8 mouse cellular contexts compared by ENCODE assay signal in the genomic region with DNA sequence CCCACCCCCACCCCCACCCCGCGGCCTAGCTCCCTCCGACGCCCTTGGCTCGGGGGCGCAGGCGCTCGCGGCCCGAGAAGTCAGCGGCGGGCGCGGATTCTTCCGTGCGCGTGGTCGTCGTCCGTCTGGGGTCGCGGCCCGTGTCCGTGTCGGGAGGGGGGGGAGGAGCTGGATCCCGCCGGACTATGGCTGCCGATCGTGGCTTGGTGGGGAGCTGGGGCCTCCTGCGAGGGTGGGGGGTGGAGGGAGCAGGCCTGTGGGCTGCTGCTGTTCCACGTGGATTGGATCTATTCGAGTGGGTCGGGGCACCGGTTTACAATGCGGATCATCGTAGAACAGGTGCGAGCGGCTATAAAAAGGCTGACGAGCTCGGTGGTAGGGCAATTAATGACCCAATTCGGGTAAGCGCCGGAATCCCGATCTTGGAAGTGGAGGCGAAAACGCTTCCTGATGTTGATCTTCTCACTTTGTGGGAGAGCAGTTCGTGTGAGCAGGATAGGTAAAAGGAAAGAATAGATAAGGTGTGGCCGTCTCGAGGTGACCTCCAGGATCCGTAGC. TPM values are rescaled to one million over a fixed set of nuclear protein-coding genes. Genes with fewer than 3 reads are reported as not detected.
DNase-seq lines count a peak whose midpoint lies in the region; ATAC-seq and TF ChIP-seq lines count a peak whose summit lies in the region.

No protein-coding gene starts in this region.

- H3K36me3 ChIP-seq in heart, embryonic 11.5 days (ENCODE audit: control insufficient read depth, insufficient read depth, low read length), result no peaks in the 10 kb centered on the region
- H3K36me3 ChIP-seq in G1E (replicated peaks), result peaks cover 16% of the 10 kb centered on the region
- H3K36me3 ChIP-seq in embryonic facial prominence, embryonic 12.5 days, result no peaks in the 10 kb centered on the region
- no peaks in the 10 kb centered on the region for H3K36me3 ChIP-seq in hindbrain, embryonic 14.5 days (replicated peaks; ENCODE audit: control insufficient read depth, insufficient read depth)
- no peaks in the 10 kb centered on the region; the same call in 1 of the 2 replicates for H3K36me3 ChIP-seq in liver, embryonic 11.5 days (ENCODE audit: control insufficient read depth, insufficient read depth, low read length)
- H3K36me3 ChIP-seq in neural tube, embryonic 15.5 days, result no peaks in the 10 kb centered on the region

- peak overlapping the region; percentile 98 for H3K27ac ChIP-seq in heart, embryonic 11.5 days (ENCODE audit: low read depth, low read length)
- peak overlapping the region; percentile 98 for H3K27ac ChIP-seq in embryonic facial prominence, embryonic 12.5 days
- peak overlapping the region; percentile 88 for H3K27ac ChIP-seq in hindbrain, embryonic 14.5 days
- peak overlapping the region; percentile 95 for H3K27ac ChIP-seq in liver, embryonic 11.5 days (ENCODE audit: low read depth, low read length)
- H3K27ac ChIP-seq in neural tube, embryonic 15.5 days (replicated peaks), result peak overlapping the region; percentile 83

- WGBS in heart, embryonic 11.5 days (ENCODE audit: insufficient replicate concordance), result 16% methylated on average over 40 of the region's 50 CpGs
- WGBS in embryonic facial prominence, embryonic 12.5 days, result 13% methylated on average over 38 of the region's 50 CpGs
- WGBS in hindbrain, embryonic 14.5 days, result 17% methylated on average over 49 of the region's 50 CpGs
- 12% methylated on average over 37 of the region's 50 CpGs for WGBS in liver, embryonic 11.5 days
- WGBS in neural tube, embryonic 15.5 days, result 23% methylated on average over 29 of the region's 50 CpGs

- TF ChIP-seq CTCF in G1E (IDR thresholded peaks at IDR 0.05; ENCODE audit: low read depth, low read length), result no peak

- H3K9me3 ChIP-seq in heart, embryonic 11.5 days (replicated peaks; ENCODE audit: control insufficient read depth, low read length), result no peaks in the 10 kb centered on the region
- no peaks in the 10 kb centered on the region for H3K9me3 ChIP-seq in G1E (replicated peaks)
- H3K9me3 ChIP-seq in embryonic facial prominence, embryonic 12.5 days, result no peaks in the 10 kb centered on the region
- no peaks in the 10 kb centered on the region for H3K9me3 ChIP-seq in hindbrain, embryonic 14.5 days (ENCODE audit: control insufficient read depth, low read length)
- H3K9me3 ChIP-seq in liver, embryonic 11.5 days (ENCODE audit: control insufficient read depth, low read length), result no peaks in the 10 kb centered on the region
- no peaks in the 10 kb centered on the region for H3K9me3 ChIP-seq in neural tube, embryonic 15.5 days (replicated peaks)

- no peak for DNase-seq in heart, postnatal 25 days (ENCODE audit: low spot score)
- peak; percentile 3 for DNase-seq in G1E (ENCODE audit: low spot score)
- peak; percentile 24 for DNase-seq in hindbrain, embryonic 14.5 days (ENCODE audit: low spot score)
- DNase-seq in liver, embryonic 11.5 days (ENCODE audit: low spot score), result peak; percentile 31
- DNase-seq in urinary bladder, postnatal 25 days (ENCODE audit: low spot score), result no peak

- H3K9ac ChIP-seq in heart, embryonic 11.5 days (ENCODE audit: low read depth, low read length), result peak overlapping the region; percentile 84
- peak overlapping the region; percentile 79 for H3K9ac ChIP-seq in embryonic facial prominence, embryonic 12.5 days
- peak overlapping the region; percentile 70 for H3K9ac ChIP-seq in hindbrain, embryonic 14.5 days
- H3K9ac ChIP-seq in liver, embryonic 11.5 days (ENCODE audit: low read depth, low read length), result peak overlapping the region; percentile 87
- peak overlapping the region; percentile 61 for H3K9ac ChIP-seq in neural tube, embryonic 15.5 days (replicated peaks)

- no peaks in the 10 kb centered on the region for H3K27me3 ChIP-seq in heart, embryonic 11.5 days (ENCODE audit: control insufficient read depth, insufficient read depth, low read length)
- H3K27me3 ChIP-seq in G1E (ENCODE audit: insufficient read depth, low read length), result no peaks in the 10 kb centered on the region
- 0 out of 2 replicates have a peak, but pooled peaks cover 5% of the 10 kb centered on the region for H3K27me3 ChIP-seq in embryonic facial prominence, embryonic 12.5 days
- H3K27me3 ChIP-seq in hindbrain, embryonic 14.5 days (ENCODE audit: control insufficient read depth, insufficient read depth, low read length), result no peaks in the 10 kb centered on the region
- H3K27me3 ChIP-seq in liver, embryonic 11.5 days (replicated peaks; ENCODE audit: control insufficient read depth, insufficient read depth, low read length), result no peaks in the 10 kb centered on the region; the same call in 1 of the 2 replicates
- no peaks in the 10 kb centered on the region for H3K27me3 ChIP-seq in neural tube, embryonic 15.5 days (replicated peaks)

- H3K4me3 ChIP-seq in heart, embryonic 11.5 days (ENCODE audit: low read depth, low read length), result peak overlapping the region; percentile 71
- peak overlapping the region; percentile 78 for H3K4me3 ChIP-seq in G1E (ENCODE audit: low read depth, low read length)
- H3K4me3 ChIP-seq in embryonic facial prominence, embryonic 12.5 days, result peak overlapping the region; percentile 61
- H3K4me3 ChIP-seq in hindbrain, embryonic 14.5 days (replicated peaks; ENCODE audit: low read length), result peak overlapping the region; percentile 61
- H3K4me3 ChIP-seq in liver, embryonic 11.5 days (ENCODE audit: low read depth, low read length), result peak overlapping the region; percentile 75
- peak overlapping the region; percentile 49 for H3K4me3 ChIP-seq in neural tube, embryonic 15.5 days (replicated peaks)

- ATAC-seq in heart, embryonic 11.5 days (replicated peaks; ENCODE audit: insufficient number of reproducible peaks, low FRiP score, low TSS enrichment), result peak; percentile 21; the same call in 1 of the 2 replicates
- no peak for ATAC-seq in G1E (ENCODE audit: extremely low read depth, insufficient number of reproducible peaks, low FRiP score, poor library complexity, severe bottlenecking)
- ATAC-seq in embryonic facial prominence, embryonic 12.5 days (ENCODE audit: insufficient number of reproducible peaks, insufficient read depth, low FRiP score, low TSS enrichment), result no peak
- ATAC-seq in hindbrain, embryonic 14.5 days (ENCODE audit: low FRiP score), result peak; percentile 19; the same call in 1 of the 2 replicates
- no peak for ATAC-seq in liver, embryonic 11.5 days (replicated peaks; ENCODE audit: low FRiP score)
- peak; percentile 23 for ATAC-seq in neural tube, embryonic 15.5 days (ENCODE audit: low FRiP score)

- peak overlapping the region; percentile 62 for H3K4me2 ChIP-seq in heart, embryonic 11.5 days
- H3K4me2 ChIP-seq in embryonic facial prominence, embryonic 12.5 days (replicated peaks), result peak overlapping the region; percentile 55
- peak overlapping the region; percentile 58 for H3K4me2 ChIP-seq in hindbrain, embryonic 14.5 days (replicated peaks)
- peak overlapping the region; percentile 65 for H3K4me2 ChIP-seq in liver, embryonic 11.5 days
- peak overlapping the region; percentile 56 for H3K4me2 ChIP-seq in neural tube, embryonic 15.5 days

- intact Hi-C loops in heart, postnatal 25 days (cut with DNase I), result loop anchor here (5.0 kb wide), 2 partner anchors 39 to 66 kb away; a partner anchor contains a TSS

- no peaks in the 10 kb centered on the region for H3K4me1 ChIP-seq in heart, embryonic 11.5 days (ENCODE audit: control insufficient read depth, insufficient read depth, low read length)
- peaks cover 31% of the 10 kb centered on the region for H3K4me1 ChIP-seq in G1E (ENCODE audit: insufficient read depth, low read depth, low read length)
- no peaks in the 10 kb centered on the region for H3K4me1 ChIP-seq in embryonic facial prominence, embryonic 12.5 days
- no peaks in the 10 kb centered on the region for H3K4me1 ChIP-seq in hindbrain, embryonic 14.5 days (replicated peaks; ENCODE audit: control insufficient read depth, insufficient read depth, low read length)
- peaks cover 7% of the 10 kb centered on the region; the same call in 1 of the 2 replicates for H3K4me1 ChIP-seq in liver, embryonic 11.5 days (replicated peaks; ENCODE audit: control insufficient read depth, insufficient read depth, low read length)
- peaks cover 7% of the 10 kb centered on the region; the same call in 1 of the 2 replicates for H3K4me1 ChIP-seq in neural tube, embryonic 15.5 days

RNA-seq across cellular contexts. Expression of a gene that starts 0.8 kb away (rescaled TPM):
- polyA plus RNA-seq in heart, embryonic 11.5 days (2014; fragmentation: Nextera tagmentation; extraction: Ambion mirVana), result 441 and 477 TPM in 2 replicates
- total RNA-seq in heart, postnatal 25 days (2021), result 100 to 1,000 TPM; 154 to 168 TPM
- 492 and 520 TPM in 2 replicates for total RNA-seq in G1E (2014; fragmentation: Nextera tagmentation)
- 548 and 617 TPM in 2 replicates for total RNA-seq in G1E (2017)
- 237 and 255 TPM in 2 replicates for polyA plus RNA-seq in G1E (2012)
- polyA plus RNA-seq in embryonic facial prominence, embryonic 12.5 days (2016; fragmentation: Nextera tagmentation; extraction: Ambion mirVana), result 402 TPM in 2 replicates
- 230 and 235 TPM in 2 replicates for polyA plus RNA-seq in hindbrain, embryonic 14.5 days (2014; fragmentation: Nextera tagmentation; extraction: Ambion mirVana)
- polyA plus RNA-seq in liver, embryonic 11.5 days (2014; fragmentation: Nextera tagmentation; extraction: Ambion mirVana), result 410 and 453 TPM in 2 replicates
- 220 and 316 TPM in 2 replicates for polyA plus RNA-seq in neural tube, embryonic 15.5 days (2015; fragmentation: Nextera tagmentation; extraction: Ambion mirVana)

Comparison
In these comparisons a context has a peak if more than half of its experiments do, and no peak if none do; other contexts are left out.
1. ATAC-seq: peak in heart, embryonic 11.5 days (single experiment), hindbrain, embryonic 14.5 days (single experiment) and neural tube, embryonic 15.5 days (single experiment); none in G1E (single experiment), embryonic facial prominence, embryonic 12.5 days (single experiment) and liver, embryonic 11.5 days (single experiment).
2. DNase-seq: peak in G1E (single experiment), hindbrain, embryonic 14.5 days (single experiment) and liver, embryonic 11.5 days (single experiment); none in heart, postnatal 25 days (single experiment) and urinary bladder, postnatal 25 days (single experiment).
3. Peak in every context shown above with its lines, with median percentiles within 50 percentile points of each other: H3K27ac ChIP-seq, H3K4me2 ChIP-seq, H3K4me3 ChIP-seq and H3K9ac ChIP-seq.